Mouse (Mus musculus) intestine, postnatal 0 days (tissue): ENCODE results near the gene Wdr49. TPM values are rescaled to one million over a fixed set of nuclear protein-coding genes. Genes with fewer than 3 reads are reported as not detected.
"Not testable (repeated sequence)": the region's sequence is repeated elsewhere in the genome, so short reads cannot be mapped to it uniquely, and the experiment has no call there.

Source experiments
- ATAC-seq: fragments of 200-750 bp; cut with Nextera tagmentation; 2 replicates; pipeline ENCODE4 v1.8.0; 2017; ENCODE audit warnings: mild to moderate bottlenecking, moderate TSS enrichment, moderate library complexity
- H3K27ac ChIP-seq: fragments of 300-500 bp; sonication (generic); 2 replicates; pipeline ENCODE4 v1.5.1; 2014; ENCODE audit warnings: mild to moderate bottlenecking, low read depth, low read length, moderate library complexity
- H3K27me3 ChIP-seq: fragments of 300-500 bp; sonication (generic); replicated peaks from 2 replicates; pipeline ENCODE4 v1.6.1; 2014; ENCODE audit warnings: low read length, mixed read lengths; ENCODE audit not compliant: control insufficient read depth, insufficient read depth
- H3K36me3 ChIP-seq: fragments of 300-500 bp; sonication (generic); 2 replicates; pipeline ENCODE4 v1.6.1; 2014; ENCODE audit warnings: mild to moderate bottlenecking, moderate library complexity; ENCODE audit not compliant: control insufficient read depth, insufficient read depth
- H3K4me1 ChIP-seq: fragments of 300-500 bp; sonication (generic); replicated peaks from 2 replicates; pipeline ENCODE4 v1.6.1; 2014; ENCODE audit warnings: antibody characterized with exemption, low read length, mixed read lengths; ENCODE audit not compliant: control insufficient read depth, insufficient read depth
- H3K4me2 ChIP-seq: fragments of 300-500 bp; sonication (generic); replicated peaks from 2 replicates; pipeline ENCODE4 v1.6.1; 2014; ENCODE audit warnings: low read depth, mild to moderate bottlenecking, moderate library complexity
- H3K4me3 ChIP-seq: fragments of 300-500 bp; sonication (generic); 2 replicates; pipeline ENCODE4 v1.5.1; 2014; ENCODE audit warnings: low read depth, low read length
- H3K9ac ChIP-seq: fragments of 300-500 bp; sonication (generic); 2 replicates; pipeline ENCODE4 v1.6.1; 2014; ENCODE audit warnings: mild to moderate bottlenecking, low read depth, low read length
- H3K9me3 ChIP-seq: fragments of 300-500 bp; sonication (generic); 2 replicates; pipeline ENCODE4 v1.6.1; 2016; ENCODE audit warnings: mixed run types; ENCODE audit not compliant: control insufficient read depth
- CTCF ChIP-seq: sonication (generic); IDR thresholded peaks from 2 replicates; pipeline ENCODE4 v1.5.1; 2016; ENCODE audit warnings: low read depth, mild to moderate bottlenecking, control low read depth, antibody characterized with exemption, moderate library complexity
- WGBS: fragments of 180-500 bp; shearing (Covaris S2); extraction: QIAGEN DNeasy Blood & Tissue Kit; methylation state at CpG from one replicate; pipeline ENCODE4 v1.1.7; 2014; 5-methylcytosine and 5-hydroxymethylcytosine counted together
- polyA plus RNA-seq: library from polyadenylated mRNA; unstranded; fragments of >200 nt; fragmentation: Nextera tagmentation; extraction: Ambion mirVana; gene quantifications from 2 replicates; pipeline ENCODE4 v1.2.1, GENCODE M21; 2015

The Wdr49 gene
- polyA plus RNA-seq, 1 experiment from 2014 or later, result not detected

GRCm38 (mm10) chr3:75308861-75309260 lies 173.1 kb downstream of the Wdr49 start:
- ATAC-seq, result peak; percentile 65
- WGBS, result 59% methylated on average over 4 of the region's 4 CpGs
- H3K9ac ChIP-seq, result no peak overlapping the region
- H3K4me1 ChIP-seq, result no peaks in the 10 kb centered on the region
- no peak overlapping the region for H3K4me2 ChIP-seq
- no peak overlapping the region for H3K4me3 ChIP-seq
- no peaks in the 10 kb centered on the region for H3K9me3 ChIP-seq
- H3K36me3 ChIP-seq, result no peaks in the 10 kb centered on the region
- TF ChIP-seq CTCF, result no peak
- H3K27me3 ChIP-seq, result no peaks in the 10 kb centered on the region
- H3K27ac ChIP-seq, result no peak overlapping the region

- H3K4me1 ChIP-seq, result no peaks in the 10 kb centered on the region
- H3K27me3 ChIP-seq, result no peaks in the 10 kb centered on the region
- H3K4me3 ChIP-seq, result no peak overlapping the region
- 63% methylated on average over 3 of the region's 3 CpGs for WGBS
- ATAC-seq, result no peak
- H3K9me3 ChIP-seq, result no peaks in the 10 kb centered on the region
- no peak overlapping the region for H3K27ac ChIP-seq
- no peak overlapping the region for H3K4me2 ChIP-seq
- no peaks in the 10 kb centered on the region for H3K36me3 ChIP-seq
- H3K9ac ChIP-seq, result no peak overlapping the region
- TF ChIP-seq CTCF, result no peak
These were observed 173.7 kb downstream of the Wdr49 start for GRCm38 (mm10) chr3:75308228-75308627.

- no peaks in the 10 kb centered on the region for H3K36me3 ChIP-seq
- WGBS, result 48% methylated on average over 3 of the region's 3 CpGs
- no peaks in the 10 kb centered on the region for H3K9me3 ChIP-seq
- H3K4me2 ChIP-seq, result no peak overlapping the region
- H3K4me1 ChIP-seq, result no peaks in the 10 kb centered on the region
- H3K9ac ChIP-seq, result no peak overlapping the region
- no peak overlapping the region for H3K27ac ChIP-seq
- H3K4me3 ChIP-seq, result no peak overlapping the region
- H3K27me3 ChIP-seq, result no peaks in the 10 kb centered on the region
- ATAC-seq, result peak; percentile 77
- TF ChIP-seq CTCF, result no peak
These were observed 176.4 kb downstream of the Wdr49 start for GRCm38 (mm10) chr3:75305584-75305983.

- H3K4me2 ChIP-seq, result no peak overlapping the region
- H3K4me3 ChIP-seq, result no peak overlapping the region
- no peaks in the 10 kb centered on the region for H3K36me3 ChIP-seq
- H3K27me3 ChIP-seq, result no peaks in the 10 kb centered on the region
- WGBS, result 64% methylated on average over 5 of the region's 5 CpGs
- no peak overlapping the region for H3K9ac ChIP-seq
- no peaks in the 10 kb centered on the region for H3K9me3 ChIP-seq
- peak; percentile 62; the same call in 1 of the 2 replicates for ATAC-seq
- TF ChIP-seq CTCF, result no peak
- H3K4me1 ChIP-seq, result no peaks in the 10 kb centered on the region
- no peak overlapping the region for H3K27ac ChIP-seq
These were observed 177.3 kb downstream of the Wdr49 start for GRCm38 (mm10) chr3:75304621-75305020.

- Histone ChIP-seq H3K4me2 (no peak overlapping the region), H3K27ac (no peak overlapping the region), H3K4me1 (no peaks in the 10 kb centered on the region), H3K36me3 (no peaks in the 10 kb centered on the region), H3K9ac (no peak overlapping the region), H3K27me3 (no peaks in the 10 kb centered on the region), H3K9me3 (no peaks in the 10 kb centered on the region), H3K4me3 (no peak overlapping the region)
- 92% methylated on average over 2 of the region's 2 CpGs for WGBS
- peak; percentile 52 for TF ChIP-seq CTCF
- ATAC-seq, result no peak
These were observed 180.9 kb downstream of the Wdr49 start for GRCm38 (mm10) chr3:75301072-75301471.

- not testable (repeated sequence) for H3K9me3 ChIP-seq
These were observed 182.5 kb downstream of the Wdr49 start for GRCm38 (mm10) chr3:75299464-75299863.

GRCm38 (mm10) chr3:75297758-75298111 lies 184.2 kb downstream of the Wdr49 start:
- H3K27ac ChIP-seq, result no peak overlapping the region
- no peaks in the 10 kb centered on the region for H3K9me3 ChIP-seq
- no peaks in the 10 kb centered on the region for H3K36me3 ChIP-seq
- H3K4me2 ChIP-seq, result no peak overlapping the region
- H3K4me3 ChIP-seq, result no peak overlapping the region
- no peaks in the 10 kb centered on the region for H3K27me3 ChIP-seq
- H3K9ac ChIP-seq, result no peak overlapping the region
- WGBS, result 50% methylated on average over 3 of the region's 3 CpGs
- H3K4me1 ChIP-seq, result no peaks in the 10 kb centered on the region
- TF ChIP-seq CTCF, result no peak
- ATAC-seq, result no peak

More at GRCm38 (mm10) chr3:75299464-75299863, 182.5 kb downstream of the Wdr49 start:
- H3K27me3 ChIP-seq, H3K27ac ChIP-seq, H3K9ac ChIP-seq, H3K36me3 ChIP-seq, H3K4me1 ChIP-seq, H3K4me3 ChIP-seq, ATAC-seq, H3K4me2 ChIP-seq: not testable (repeated sequence)
- WGBS, result 87% methylated on average over 1 of the region's 1 CpGs
